Mouse (Mus musculus): ENCODE data around the gene H2-DMb2.

- TF ChIP-seq GATA1 (IDR thresholded peaks at IDR 0.05; ENCODE audit: low read depth, low read length) (no peak), USF1 (IDR thresholded peaks at IDR 0.05; ENCODE audit: low read depth, low read length) (no peak), ZC3H11A (IDR thresholded peaks at IDR 0.05; ENCODE audit: low read depth, low read length) (no peak), E2F4 (IDR thresholded peaks at IDR 0.05; ENCODE audit: borderline replicate concordance, low read depth, low read length) (no peak), HCFC1 (IDR thresholded peaks at IDR 0.05; ENCODE audit: low read depth, low read length) (no peak), POLR2AphosphoS2 (IDR thresholded peaks at IDR 0.05; ENCODE audit: low read length) (no peak), CTCF (IDR thresholded peaks at IDR 0.05 in 2 of 3, conservative IDR thresholded peaks at IDR 0.05 in 1 of 3; ENCODE audit: control insufficient read depth in 1 of 3, insufficient read depth in 1 of 3, low read depth in 2 of 3, low read length in 3 of 3, poor library complexity in 1 of 3, severe bottlenecking in 1 of 3) (no peak), EP300 (IDR thresholded peaks at IDR 0.05; ENCODE audit: low read depth in 1 of 2, low read length in 2 of 2) (no peak), CHD1 (IDR thresholded peaks at IDR 0.05; ENCODE audit: low read depth, low read length) (0 out of 2 replicates have a peak, but pooled peaks have one; percentile 39), POLR2A (IDR thresholded peaks at IDR 0.05; ENCODE audit: control insufficient read depth in 1 of 2, insufficient read depth in 1 of 2, low read depth in 1 of 2, low read length in 2 of 2, poor library complexity in 1 of 2) (no peak)
Measured at GRCm38 (mm10) chr17:34188010-34188409, 44.9 kb downstream of the H2-DMb2 start.
